Mouse (Mus musculus) MEL (cell line): ENCODE measurements around the gene Bfsp2. TPM values are rescaled to one million over a fixed set of nuclear protein-coding genes. Genes with fewer than 3 reads are reported as not detected.

Source experiments
- DNase-seq: peaks from one replicate; pipeline ENCODE4 v3.0.0; 2011; ENCODE audit warnings: low read depth, low spot score
- H3K27ac ChIP-seq: 2 replicates; pipeline ENCODE4 v1.5.1; 2012; ENCODE audit warnings: low read depth, mild to moderate bottlenecking, control low read depth, low read length, moderate library complexity; ENCODE audit not compliant: control insufficient read depth
- H3K27me3 ChIP-seq, 2 experiments: fragments of 150-350 bp in 1 of 2; sonication (generic) in 1 of 2; 2 replicates each; pipeline ENCODE4 v1.6.1; 2012; ENCODE audit warnings: low read length in 2 of 2, mild to moderate bottlenecking in 2 of 2, improper control_type of control experiment in 1 of 2, moderate library complexity in 1 of 2; ENCODE audit not compliant: insufficient read depth in 2 of 2, control insufficient read depth in 1 of 2
- H3K36me3 ChIP-seq, 2 experiments: 2 replicates each; pipeline ENCODE4 v1.6.1; 2012 to 2014; ENCODE audit warnings: low read length in 2 of 2, improper control_type of control experiment in 1 of 2, inconsistent platforms in 1 of 2, mild to moderate bottlenecking in 1 of 2; ENCODE audit not compliant: insufficient read depth in 2 of 2, control insufficient read depth in 1 of 2
- H3K4me1 ChIP-seq, 2 experiments: fragments of 150-350 bp in 1 of 2; sonication (generic) in 1 of 2; 2 replicates each; pipeline ENCODE4 v1.6.1; 2012; ENCODE audit warnings: low read length in 2 of 2, improper control_type of control experiment in 1 of 2, mild to moderate bottlenecking in 1 of 2; ENCODE audit not compliant: insufficient read depth in 2 of 2, control insufficient read depth in 1 of 2
- H3K4me3 ChIP-seq, 2 experiments: fragments of 150-350 bp in 1 of 2; sonication (generic) in 1 of 2; 2 replicates each; pipeline ENCODE4 v1.5.1; 2012; ENCODE audit warnings: low read depth in 2 of 2, low read length in 2 of 2, mild to moderate bottlenecking in 2 of 2, moderate library complexity in 2 of 2, control low read depth in 1 of 2, improper control_type of control experiment in 1 of 2; ENCODE audit not compliant: control insufficient read depth in 1 of 2, insufficient read depth in 1 of 2
- H3K79me2 ChIP-seq: 2 replicates; pipeline ENCODE4 v1.6.1; 2012; ENCODE audit warnings: mild to moderate bottlenecking, low read length, moderate library complexity; ENCODE audit not compliant: control insufficient read depth, poor library complexity, insufficient read depth
- H3K9ac ChIP-seq: 2 replicates; pipeline ENCODE4 v1.6.1; 2012; ENCODE audit warnings: low read depth, mild to moderate bottlenecking, control low read depth, low read length, moderate library complexity; ENCODE audit not compliant: control insufficient read depth, poor library complexity, severe bottlenecking
- H3K9me3 ChIP-seq: fragments of 150-350 bp; sonication (generic); replicated peaks from 2 replicates; pipeline ENCODE4 v1.6.1; 2012; ENCODE audit warnings: mild to moderate bottlenecking, low read length, improper control_type of control experiment, moderate library complexity; ENCODE audit not compliant: insufficient read depth
- BHLHE40 ChIP-seq: IDR thresholded peaks from 2 replicates; pipeline ENCODE4 v1.6.1; 2012; ENCODE audit warnings: low read depth, mild to moderate bottlenecking, inconsistent platforms, low read length, improper control_type of control experiment, borderline replicate concordance
- CHD1 ChIP-seq: IDR thresholded peaks from 2 replicates; pipeline ENCODE4 v1.6.1; 2012; ENCODE audit warnings: low read depth, mild to moderate bottlenecking, inconsistent platforms, low read length, improper control_type of control experiment
- CTCF ChIP-seq, 3 experiments: IDR thresholded peaks in 2 of 3; conservative IDR thresholded peaks in 1 of 3; 2 replicates each; pipeline ENCODE4 v1.5.1; 2011 to 2012; ENCODE audit warnings: low read length in 3 of 3, low read depth in 2 of 3, mild to moderate bottlenecking in 2 of 3, improper control_type of control experiment in 1 of 3, inconsistent platforms in 1 of 3, mixed read lengths in 1 of 3, moderate library complexity in 1 of 3; ENCODE audit not compliant: control insufficient read depth in 1 of 3, insufficient read depth in 1 of 3, poor library complexity in 1 of 3, severe bottlenecking in 1 of 3
- E2F4 ChIP-seq: IDR thresholded peaks from 2 replicates; pipeline ENCODE4 v1.6.1; 2011; ENCODE audit warnings: low read depth, low read length, improper control_type of control experiment, borderline replicate concordance
- EP300 ChIP-seq, 2 experiments: IDR thresholded peaks; 2 replicates each; pipeline ENCODE4 v1.6.1; 2011; ENCODE audit warnings: improper control_type of control experiment in 2 of 2, low read length in 2 of 2, low read depth in 1 of 2, mild to moderate bottlenecking in 1 of 2
- ETS1 ChIP-seq: IDR thresholded peaks from 2 replicates; pipeline ENCODE4 v1.6.1; 2012; ENCODE audit warnings: low read depth, mild to moderate bottlenecking, inconsistent platforms, low read length, improper control_type of control experiment, moderate library complexity
- GABPA ChIP-seq: IDR thresholded peaks from 2 replicates; pipeline ENCODE4 v1.6.1; 2012; ENCODE audit warnings: low read depth, mild to moderate bottlenecking, inconsistent platforms, low read length, improper control_type of control experiment, moderate library complexity
- HCFC1 ChIP-seq: IDR thresholded peaks from 2 replicates; pipeline ENCODE4 v1.6.1; 2012; ENCODE audit warnings: low read depth, mild to moderate bottlenecking, inconsistent platforms, low read length, improper control_type of control experiment, moderate library complexity
- JUND ChIP-seq: IDR thresholded peaks from 2 replicates; pipeline ENCODE4 v1.6.1; 2011; ENCODE audit warnings: low read depth, mild to moderate bottlenecking, improper control_type of control experiment, low read length
- MYC ChIP-seq: IDR thresholded peaks from 2 replicates; pipeline ENCODE4 v1.6.1; 2011; ENCODE audit warnings: low read depth, mild to moderate bottlenecking, low read length, improper control_type of control experiment, moderate library complexity
- POLR2A ChIP-seq, 2 experiments: IDR thresholded peaks; 2 replicates each; pipeline ENCODE4 v1.6.1; 2011 to 2012; ENCODE audit warnings: low read length in 2 of 2, mild to moderate bottlenecking in 2 of 2, control low read depth in 1 of 2, improper control_type of control experiment in 1 of 2, low read depth in 1 of 2, moderate library complexity in 1 of 2; ENCODE audit not compliant: control insufficient read depth in 1 of 2, insufficient read depth in 1 of 2, poor library complexity in 1 of 2
- RAD21 ChIP-seq: IDR thresholded peaks from 2 replicates; pipeline ENCODE4 v1.6.1; 2011; ENCODE audit warnings: mild to moderate bottlenecking, low read depth, low read length, improper control_type of control experiment
- SIN3A ChIP-seq: IDR thresholded peaks from 2 replicates; pipeline ENCODE4 v1.6.1; 2012; ENCODE audit warnings: low read length, improper control_type of control experiment, inconsistent platforms
- SMC3 ChIP-seq: IDR thresholded peaks from 2 replicates; pipeline ENCODE4 v1.6.1; 2011; ENCODE audit warnings: low read depth, low read length, improper control_type of control experiment
- TAL1 ChIP-seq: IDR thresholded peaks from 2 replicates; pipeline ENCODE4 v1.6.1; 2012; ENCODE audit warnings: mild to moderate bottlenecking, inconsistent platforms, low read length, moderate library complexity, mixed read lengths
- TCF12 ChIP-seq: IDR thresholded peaks from 2 replicates; pipeline ENCODE4 v1.6.1; 2014; ENCODE audit warnings: low read depth, mild to moderate bottlenecking, inconsistent platforms, low read length, improper control_type of control experiment, moderate library complexity
- UBTF ChIP-seq: IDR thresholded peaks from 2 replicates; pipeline ENCODE4 v1.6.1; 2012; ENCODE audit warnings: low read depth, mild to moderate bottlenecking, inconsistent platforms, low read length, improper control_type of control experiment, moderate library complexity, borderline replicate concordance; ENCODE audit not compliant: insufficient read depth
- USF1 ChIP-seq: IDR thresholded peaks from 2 replicates; pipeline ENCODE4 v1.6.1; 2014; ENCODE audit warnings: low read depth, mild to moderate bottlenecking, inconsistent platforms, low read length, improper control_type of control experiment, moderate library complexity
- ZMIZ1 ChIP-seq: IDR thresholded peaks from 2 replicates; pipeline ENCODE4 v1.6.1; 2012; ENCODE audit warnings: low read depth, mild to moderate bottlenecking, inconsistent platforms, low read length, improper control_type of control experiment, moderate library complexity
- polyA plus RNA-seq, 2 experiments: library from polyadenylated mRNA; stranded (reverse) in 1 of 2; unstranded in 1 of 2; fragments of >175 nt in 1 of 2; fragments of >200 nt in 1 of 2; gene quantifications; 2 replicates each; pipeline versions ENCODE4 v1.2.1 to v1.2.4; 2012; ENCODE audit warnings: low replicate concordance in 2 of 2, low read depth in 1 of 2; ENCODE audit not compliant: insufficient read length in 2 of 2, insufficient read depth in 1 of 2, missing spikeins in 1 of 2
- total RNA-seq: library from RNA; depleted of rRNA; stranded (reverse); fragments of 300-350 nt; gene quantifications from 2 replicates; pipeline ENCODE4 v1.2.3, GENCODE M21; 2012

Gene Bfsp2
- total and polyA plus RNA-seq, 3 experiments: 0.27 to 2.4 TPM; not detected in 1

DNA sequence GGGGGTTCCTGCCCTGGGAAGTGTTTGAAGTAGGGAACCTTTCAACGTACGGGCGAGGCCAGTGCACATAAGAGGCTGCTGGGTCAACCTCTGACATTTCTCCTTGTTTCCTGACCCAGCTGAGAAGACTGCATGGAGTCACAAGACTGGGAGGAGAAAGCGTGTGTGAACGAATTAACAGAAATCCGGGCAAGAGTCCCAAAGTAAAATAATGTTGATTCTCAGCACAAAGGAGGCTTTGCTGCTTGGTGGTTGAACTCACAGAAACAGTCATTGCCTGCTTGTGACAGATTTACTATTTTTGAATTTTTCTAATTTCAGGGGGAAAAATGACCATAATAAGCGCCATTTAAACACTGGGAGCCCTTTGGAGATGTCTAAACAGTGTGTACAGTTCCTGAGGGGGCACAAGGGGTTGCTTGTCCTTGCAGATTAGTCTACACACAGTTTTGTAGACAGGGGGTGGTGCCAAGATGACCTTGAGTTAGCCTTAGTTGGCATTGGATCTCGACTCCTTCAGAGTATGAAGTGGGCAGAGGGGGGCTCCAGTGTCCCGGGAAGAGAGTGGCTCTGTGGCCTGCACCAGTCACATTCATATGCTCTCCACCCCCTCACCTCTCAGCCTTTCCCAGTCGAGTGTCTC, 93.1 kb downstream of the Bfsp2 start:
- Histone ChIP-seq H3K79me2 (no peaks in the 10 kb centered on the region), H3K4me1 (no peaks in the 10 kb centered on the region), H3K9me3 (no peaks in the 10 kb centered on the region), H3K27me3 (no peaks in the 10 kb centered on the region; a peak in 1 of 4 replicates), H3K4me3 (no peak overlapping the region), H3K27ac (no peak overlapping the region), H3K36me3 (no peaks in the 10 kb centered on the region), H3K9ac (no peak overlapping the region)
- no peak for DNase-seq
- TF ChIP-seq EP300 (IDR thresholded peaks at IDR 0.05; ENCODE audit: low read depth in 1 of 2, low read length in 2 of 2): no peak
- TF ChIP-seq UBTF: no peak
- TF ChIP-seq ZMIZ1: no peak
- TF ChIP-seq POLR2A (IDR thresholded peaks at IDR 0.05; ENCODE audit: control insufficient read depth in 1 of 2, insufficient read depth in 1 of 2, low read depth in 1 of 2, low read length in 2 of 2, poor library complexity in 1 of 2): no peak
- no peak for TF ChIP-seq CTCF (IDR thresholded peaks at IDR 0.05 in 2 of 3, conservative IDR thresholded peaks at IDR 0.05 in 1 of 3; ENCODE audit: control insufficient read depth in 1 of 3, insufficient read depth in 1 of 3, low read depth in 2 of 3, low read length in 3 of 3, poor library complexity in 1 of 3, severe bottlenecking in 1 of 3)
- no peak for TF ChIP-seq MYC
- no peak for TF ChIP-seq E2F4
- no peak for TF ChIP-seq JUND
- TF ChIP-seq HCFC1: no peak
- TF ChIP-seq SIN3A: no peak

GRCm38 (mm10) chr9:103386573-103386972, 93.6 kb downstream of the Bfsp2 start:
- Histone ChIP-seq H3K9me3 (no peaks in the 10 kb centered on the region), H3K27me3 (no peaks in the 10 kb centered on the region; a peak in 1 of 4 replicates), H3K4me3 (no peak overlapping the region), H3K4me1 (no peaks in the 10 kb centered on the region), H3K9ac (no peak overlapping the region), H3K27ac (no peak overlapping the region), H3K79me2 (no peaks in the 10 kb centered on the region), H3K36me3 (no peaks in the 10 kb centered on the region)
- DNase-seq: no peak
- no peak for TF ChIP-seq USF1
- TF ChIP-seq GABPA: no peak
- TF ChIP-seq SIN3A: no peak
- TF ChIP-seq TAL1: no peak
- no peak for TF ChIP-seq ETS1
- no peak for TF ChIP-seq SMC3
- TF ChIP-seq RAD21: no peak
- no peak for TF ChIP-seq CHD1
- no peak for TF ChIP-seq TCF12
- TF ChIP-seq EP300 (IDR thresholded peaks at IDR 0.05; ENCODE audit: low read depth in 1 of 2, low read length in 2 of 2): no peak
- no peak for TF ChIP-seq E2F4
- TF ChIP-seq BHLHE40: no peak
- TF ChIP-seq, all 39 proteins: peak for 0
